Mouse (Mus musculus) neutrophil, adult 5-6 weeks (primary cell): ENCODE results near the gene Ankmy2. TPM values are rescaled to one million over a fixed set of nuclear protein-coding genes. Genes with fewer than 3 reads are reported as not detected.

ENCODE experiments used
- ATAC-seq: fragments of 151-379, 151-347 bp; 2 replicates; pipeline ENCODE4 v1.8.0; 2017; ENCODE audit warnings: mild to moderate bottlenecking, moderate TSS enrichment; ENCODE audit not compliant: insufficient number of reproducible peaks, poor library complexity, low FRiP score, severe bottlenecking; ENCODE audit errors: extremely low read depth
- total RNA-seq: library from RNA; stranded (forward); fragments of 200-1000 nt; gene quantifications from 2 replicates; pipeline ENCODE4 v1.2.3, GENCODE M21; 2017

Ankmy2 gene
- total RNA-seq, 1 experiment from 2014 or later = 16.6 TPM

DNA sequence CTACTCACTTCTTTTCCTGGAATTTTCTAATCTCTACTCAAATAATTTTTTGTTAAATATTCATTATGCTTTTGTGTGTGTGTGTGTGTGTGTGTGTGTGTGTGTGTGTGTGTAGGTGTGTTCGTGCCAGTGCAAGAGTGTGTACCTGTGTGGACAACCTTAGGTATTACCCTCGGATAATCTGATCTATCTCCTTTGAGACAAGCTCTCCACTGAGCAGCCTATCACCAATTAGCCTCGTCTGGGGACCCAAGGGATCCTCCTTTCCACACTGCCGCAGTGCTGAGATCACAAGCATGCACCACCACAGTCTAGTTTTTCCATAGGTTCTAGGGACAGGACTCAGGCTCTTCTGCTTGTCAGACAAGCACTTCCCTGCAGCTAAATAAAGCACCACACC, 59.3 kb downstream of the Ankmy2 start:
- ATAC-seq = no peak

DNA sequence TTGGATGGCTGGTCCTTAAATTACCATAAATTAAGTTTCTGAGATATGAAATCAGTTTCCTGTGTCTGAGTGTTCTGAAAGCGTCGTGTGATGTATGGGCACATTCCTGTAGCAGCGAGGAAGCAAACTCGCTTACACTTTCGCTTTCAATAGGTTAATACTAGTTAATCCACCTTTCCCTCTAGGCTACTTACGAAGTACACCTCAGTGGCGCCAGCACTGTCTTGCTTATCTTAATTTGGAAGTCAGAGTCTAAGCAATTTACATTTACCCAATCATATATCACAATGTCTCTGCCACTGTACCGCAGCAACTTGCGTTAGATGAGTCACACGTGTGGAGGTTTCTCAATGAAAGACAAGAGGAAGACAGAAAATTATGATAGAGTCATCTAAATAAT, 60.0 kb downstream of the Ankmy2 start:
- 0 out of 2 replicates have a peak, but pooled peaks have one; percentile 34 for ATAC-seq

- ATAC-seq = no peak
Measured at GRCm38 (mm10) chr12:36224392-36224791, 67.5 kb downstream of the Ankmy2 start.

- ATAC-seq = no peak
Measured at GRCm38 (mm10) chr12:36231386-36231785, 74.5 kb downstream of the Ankmy2 start.

DNA sequence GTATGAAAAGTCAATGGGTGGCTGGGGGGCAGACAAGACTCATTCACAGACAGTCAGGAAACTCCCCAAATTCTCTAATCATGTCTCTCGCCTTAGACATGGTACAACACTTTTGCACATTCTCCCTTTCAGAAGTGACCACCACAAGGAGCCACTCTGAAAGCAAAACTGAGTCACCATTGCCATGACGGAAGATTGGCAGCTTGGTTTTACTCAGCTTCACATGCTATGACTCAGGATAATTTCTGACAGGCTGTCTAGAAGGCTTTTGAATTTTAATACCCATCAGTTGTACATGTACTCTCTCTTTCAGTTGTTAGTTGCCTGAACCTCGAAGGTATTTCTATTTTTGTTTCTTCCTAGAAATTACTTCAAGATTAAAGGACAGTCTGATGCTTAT, 84.3 kb downstream of the Ankmy2 start:
- ATAC-seq = no peak

Other genes with a start within 250 kb of the Ankmy2 start
- gene Agr3, start 231.5 kb upstream of the Ankmy2 start, total RNA-seq = not detected in 2 replicates
- gene Agr2, start 164.2 kb upstream of the Ankmy2 start, total RNA-seq = not detected in 2 replicates
- 228 and 237 TPM in 2 replicates for gene Tspan13, start 114.6 kb upstream of the Ankmy2 start, total RNA-seq
- gene Bzw2, start 966 bp downstream of the Ankmy2 start, total RNA-seq = 12.7 and 20.3 TPM in 2 replicates
- not detected in 2 replicates for gene Lrrc72, start 96.3 kb downstream of the Ankmy2 start, total RNA-seq
- gene Sostdc1, start 157.0 kb downstream of the Ankmy2 start, total RNA-seq = not detected in 2 replicates
- gene Ispd, start 224.3 kb downstream of the Ankmy2 start, total RNA-seq = 1.0 and 1.5 TPM in 2 replicates
- gene D630036H23Rik, start 225.1 kb downstream of the Ankmy2 start, total RNA-seq = 1.1 TPM in 1 of 2 replicates, not detected in the other